Mouse (Mus musculus): Measurements from ENCODE around the gene Pou4f2.

Gene Pou4f2

GRCm38 (mm10) chr8:78436071-78436651, at the start of gene Pou4f2:
Gene Pou4f2, minus strand, starts transcription at chr8:78436645.
- no peak for DNase-seq

GRCm38 (mm10) chr8:78477051-78477829, 40.8 kb upstream of the Pou4f2 start:
- DNase-seq: no peak

- no peak for DNase-seq
Observed at GRCm38 (mm10) chr8:78467889-78468288, 31.4 kb upstream of the Pou4f2 start.

- DNase-seq: no peak
Observed at GRCm38 (mm10) chr8:78463941-78464340, 27.5 kb upstream of the Pou4f2 start.

GRCm38 (mm10) chr8:78456441-78456840, 20.0 kb upstream of the Pou4f2 start:
- no peak for DNase-seq

- no peak for DNase-seq
Observed at GRCm38 (mm10) chr8:78442781-78443180, 6.3 kb upstream of the Pou4f2 start.

- DNase-seq: no peak
Observed at GRCm38 (mm10) chr8:78438121-78438520, 1.7 kb upstream of the Pou4f2 start.

GRCm38 (mm10) chr8:78437140-78438045, 948 bp upstream of the Pou4f2 start:
- DNase-seq: no peak

- no peak for DNase-seq
Observed at GRCm38 (mm10) chr8:78436661-78437060, 216 bp upstream of the Pou4f2 start.

- DNase-seq: no peak
Observed at GRCm38 (mm10) chr8:78435624-78435960, 853 bp downstream of the Pou4f2 start.

- no peak for DNase-seq
Observed at GRCm38 (mm10) chr8:78434823-78435623, 1.4 kb downstream of the Pou4f2 start.

GRCm38 (mm10) chr8:78434340-78434739, 2.1 kb downstream of the Pou4f2 start:
- no peak for DNase-seq

GRCm38 (mm10) chr8:78433318-78433717, 3.1 kb downstream of the Pou4f2 start:
- DNase-seq: no peak

- no peak for DNase-seq
Observed at GRCm38 (mm10) chr8:78432451-78432850, 4.0 kb downstream of the Pou4f2 start.

GRCm38 (mm10) chr8:78431356-78431755, 5.1 kb downstream of the Pou4f2 start:
- no peak for DNase-seq

GRCm38 (mm10) chr8:78428148-78428547, 8.3 kb downstream of the Pou4f2 start:
- DNase-seq: no peak

- no peak for DNase-seq
Observed at GRCm38 (mm10) chr8:78427769-78428130, 8.7 kb downstream of the Pou4f2 start.

GRCm38 (mm10) chr8:78426875-78427768, 9.3 kb downstream of the Pou4f2 start:
- no peak for DNase-seq

- DNase-seq: no peak
Observed at GRCm38 (mm10) chr8:78426455-78426854, 10.0 kb downstream of the Pou4f2 start.

GRCm38 (mm10) chr8:78423937-78424336, 12.5 kb downstream of the Pou4f2 start:
- no peak for DNase-seq

- DNase-seq: no peak
Observed at GRCm38 (mm10) chr8:78420101-78420503, 16.3 kb downstream of the Pou4f2 start.

- no peak for DNase-seq
Observed at GRCm38 (mm10) chr8:78419272-78419671, 17.2 kb downstream of the Pou4f2 start.
